Mouse (Mus musculus): ENCODE results near the gene Lcp1. TPM values are rescaled to one million over a fixed set of nuclear protein-coding genes. Genes with fewer than 3 reads are reported as not detected.
A peak's percentile ranks its signal among the peaks of the same experiment; 100 is the strongest.

Gene Lcp1
- polyA plus RNA-seq, 1 experiment from 2014 or later: 177 TPM

DNA sequence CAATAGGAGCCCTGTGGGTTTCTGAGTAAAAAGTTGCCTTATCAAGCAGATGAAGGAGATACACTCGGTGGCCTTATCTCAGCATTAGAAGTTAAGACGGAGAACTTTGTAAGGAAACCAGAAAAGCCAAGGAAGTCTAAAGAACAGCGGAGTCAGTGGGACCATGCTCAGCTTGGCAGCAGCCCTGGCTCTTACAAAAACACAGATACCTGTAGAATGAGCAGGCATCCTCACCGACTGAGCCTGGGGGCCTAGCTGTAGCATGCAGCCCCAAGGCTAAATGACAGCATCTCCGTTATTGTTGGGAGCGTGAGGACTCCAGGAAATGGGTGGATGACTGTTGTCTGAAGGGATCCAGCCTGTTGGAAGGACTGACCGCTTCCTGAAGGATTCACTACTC, 44.9 kb downstream of the Lcp1 start:
- no peak for DNase-seq (ENCODE audit: low spot score)

DNA sequence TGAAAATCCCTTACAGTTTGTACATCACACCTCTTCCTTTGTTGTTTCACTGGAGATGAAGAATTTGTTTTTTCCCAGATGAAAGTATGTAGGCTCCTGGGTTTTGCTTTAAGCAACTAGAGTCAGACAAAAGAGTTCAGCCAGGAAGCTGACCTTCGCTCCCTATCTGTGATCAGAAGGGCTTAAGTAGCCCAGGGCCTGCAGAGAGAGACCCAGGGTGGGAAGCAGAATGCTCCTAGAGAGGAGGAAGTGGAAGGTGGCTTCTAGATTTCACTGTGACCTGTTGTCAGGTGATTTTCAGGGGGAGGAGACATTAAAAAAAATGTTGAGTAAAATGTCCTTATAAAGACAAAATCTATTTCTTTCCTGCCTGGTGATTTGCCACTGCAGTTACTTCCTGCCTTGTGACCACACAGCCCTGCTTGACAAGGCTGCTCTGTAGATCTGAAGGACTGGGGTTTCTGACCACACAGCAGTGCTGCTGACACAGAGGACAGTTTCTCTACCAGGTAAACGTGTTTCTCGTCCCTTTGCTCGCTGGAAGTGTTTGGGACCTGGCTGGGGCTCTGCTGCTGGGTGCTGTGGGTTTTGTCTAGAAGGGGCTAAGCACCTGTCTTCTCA, 45.6 kb downstream of the Lcp1 start:
- peak; percentile 77 for DNase-seq (ENCODE audit: low spot score)

DNA sequence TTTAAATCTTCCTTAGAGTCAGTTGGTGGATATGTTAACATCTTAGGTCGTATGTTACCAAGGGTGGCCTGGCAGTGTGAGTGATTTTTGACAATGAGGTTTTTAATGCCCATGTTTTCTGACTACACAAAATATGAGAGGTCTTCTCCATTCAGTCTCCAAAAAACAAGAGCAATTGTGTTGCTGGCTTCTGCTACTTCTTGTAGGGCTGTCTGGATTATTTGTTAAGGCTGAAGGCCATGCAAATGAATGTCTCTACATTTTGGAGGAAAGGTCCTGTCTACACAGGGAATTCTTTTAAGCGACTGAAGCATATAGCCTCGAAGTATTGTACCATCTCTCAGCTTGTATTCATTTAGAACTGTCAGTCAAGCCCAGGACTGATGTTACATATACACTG, 46.5 kb downstream of the Lcp1 start:
- no peak for DNase-seq (ENCODE audit: low spot score)

GRCm38 (mm10) chr14:75178384-75178793, 47.5 kb downstream of the Lcp1 start:
- DNase-seq (ENCODE audit: low spot score): peak; percentile 89

GRCm38 (mm10) chr14:75178801-75179211, 47.9 kb downstream of the Lcp1 start:
- DNase-seq (ENCODE audit: low spot score): peak; percentile 72

DNA sequence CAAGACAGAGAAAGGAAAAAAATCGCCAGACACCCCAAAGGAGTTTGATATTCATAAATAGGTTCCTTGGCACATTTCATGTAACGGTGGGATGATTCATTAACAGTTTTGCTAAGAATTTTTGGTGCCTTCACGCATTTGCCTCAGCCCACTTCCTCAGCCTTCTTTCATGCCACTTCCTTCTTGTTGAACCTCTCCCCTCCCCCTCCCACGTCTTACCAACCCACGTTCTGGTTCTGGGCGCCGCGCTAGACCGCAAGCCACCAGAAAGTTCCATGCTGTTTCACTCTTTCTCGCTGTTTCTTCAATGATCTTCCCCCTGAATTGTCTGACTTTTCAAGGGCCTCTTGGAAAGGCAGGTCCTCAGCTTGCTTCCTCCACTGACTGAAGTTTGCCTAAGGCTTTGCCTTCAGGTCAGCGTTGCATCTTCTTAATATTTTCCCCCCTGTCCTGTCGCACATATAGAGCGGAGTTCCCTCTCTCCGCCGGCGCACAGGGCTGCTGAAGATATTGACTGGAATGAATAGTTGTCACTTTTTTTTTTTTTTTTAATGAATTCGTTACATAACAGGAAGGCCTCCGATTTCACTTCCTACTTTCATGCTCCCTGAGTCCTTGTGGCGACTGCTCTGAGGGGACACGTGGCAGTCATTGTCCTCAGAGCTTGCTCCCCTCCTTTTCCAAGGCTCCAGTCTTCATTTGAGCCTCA, 48.5 kb downstream of the Lcp1 start:
- peak; percentile 90 for DNase-seq (ENCODE audit: low spot score)

DNA sequence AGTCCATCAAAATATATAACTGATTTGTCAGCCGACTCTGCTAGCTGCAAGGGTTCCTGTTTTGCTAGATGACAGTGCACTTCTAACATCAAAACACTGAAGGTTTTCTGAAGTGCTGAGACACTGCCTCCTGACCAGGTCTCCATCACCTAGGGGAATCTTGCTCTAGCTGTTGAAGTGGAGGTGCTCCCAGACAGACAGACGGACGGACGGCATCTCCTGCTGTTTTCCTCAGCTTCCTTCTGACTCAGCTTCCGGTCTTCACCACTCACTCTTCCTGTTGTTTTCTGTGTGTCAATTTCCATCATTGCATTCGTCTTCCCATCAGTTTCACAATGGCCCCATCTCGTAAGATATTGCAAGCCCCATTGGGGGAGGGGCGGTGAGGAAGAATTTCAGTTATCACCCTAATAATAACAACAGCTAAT, 49.7 kb downstream of the Lcp1 start:
- DNase-seq (ENCODE audit: low spot score): peak; percentile 36

GRCm38 (mm10) chr14:75181062-75181935, 50.4 kb downstream of the Lcp1 start:
- no peak for DNase-seq (ENCODE audit: low spot score)

GRCm38 (mm10) chr14:75182378-75182777, 51.5 kb downstream of the Lcp1 start:
- DNase-seq (ENCODE audit: low spot score): no peak

DNA sequence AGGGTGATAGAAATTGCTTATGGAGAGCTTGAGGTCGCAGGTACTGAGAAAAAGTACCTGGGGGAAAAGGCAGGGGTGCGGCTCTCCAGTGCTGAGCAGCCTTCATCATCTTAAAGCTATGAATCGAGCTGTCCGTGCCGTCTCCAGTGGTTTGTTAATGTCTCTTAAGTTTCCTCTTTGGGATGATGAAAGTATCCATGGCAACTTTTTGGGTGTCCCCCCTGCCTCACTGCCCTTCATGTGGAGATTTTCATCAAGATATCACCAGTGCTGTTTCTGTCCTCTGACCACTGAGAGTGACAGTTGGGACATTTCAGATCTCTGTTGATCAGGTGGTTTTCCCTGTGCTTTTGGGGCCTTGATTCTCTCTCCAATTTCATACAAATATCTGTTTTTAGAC, 51.9 kb downstream of the Lcp1 start:
- no peak for DNase-seq (ENCODE audit: low spot score)

DNA sequence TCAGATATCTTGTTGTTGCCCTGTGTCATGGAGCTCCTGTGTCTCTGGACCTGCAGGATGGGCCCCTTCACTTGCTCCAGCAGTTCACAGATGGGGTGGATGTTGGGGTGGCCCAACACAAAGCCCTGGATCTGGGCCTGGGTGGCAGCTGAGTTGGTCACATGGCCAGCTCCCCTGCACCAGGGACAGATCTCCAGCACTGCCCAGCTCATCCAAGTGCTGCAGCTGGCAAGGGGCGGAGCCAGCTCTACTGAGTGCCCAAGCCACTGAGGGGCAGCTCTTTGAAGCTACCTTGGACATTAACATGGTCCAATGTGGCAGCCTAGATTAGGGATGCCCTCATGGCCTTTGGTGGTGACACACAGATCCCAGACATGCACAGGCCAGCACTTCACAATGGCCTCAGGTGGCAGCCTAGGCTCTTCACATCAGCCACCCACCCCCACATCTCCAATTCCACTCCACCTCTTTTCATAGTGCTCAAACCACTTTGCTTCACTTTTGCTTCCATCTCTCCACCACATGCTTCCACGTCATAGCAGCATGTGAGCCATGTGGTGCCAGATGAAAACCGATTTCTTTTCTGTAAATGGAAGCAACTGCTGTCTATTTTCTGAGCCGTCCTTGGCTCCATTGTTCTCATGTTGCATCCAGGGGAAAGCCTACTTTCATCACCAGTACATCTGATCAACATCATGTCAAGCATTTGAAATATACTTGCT, 53.3 kb downstream of the Lcp1 start:
- DNase-seq (ENCODE audit: low spot score): no peak

- no peak for DNase-seq (ENCODE audit: low spot score)
Observed at GRCm38 (mm10) chr14:75185796-75186594, 55.1 kb downstream of the Lcp1 start.

- no peak for DNase-seq (ENCODE audit: low spot score)
Observed at GRCm38 (mm10) chr14:75186858-75187415, 56.0 kb downstream of the Lcp1 start.

GRCm38 (mm10) chr14:75188521-75188920, 57.6 kb downstream of the Lcp1 start:
- DNase-seq (ENCODE audit: low spot score): no peak

DNA sequence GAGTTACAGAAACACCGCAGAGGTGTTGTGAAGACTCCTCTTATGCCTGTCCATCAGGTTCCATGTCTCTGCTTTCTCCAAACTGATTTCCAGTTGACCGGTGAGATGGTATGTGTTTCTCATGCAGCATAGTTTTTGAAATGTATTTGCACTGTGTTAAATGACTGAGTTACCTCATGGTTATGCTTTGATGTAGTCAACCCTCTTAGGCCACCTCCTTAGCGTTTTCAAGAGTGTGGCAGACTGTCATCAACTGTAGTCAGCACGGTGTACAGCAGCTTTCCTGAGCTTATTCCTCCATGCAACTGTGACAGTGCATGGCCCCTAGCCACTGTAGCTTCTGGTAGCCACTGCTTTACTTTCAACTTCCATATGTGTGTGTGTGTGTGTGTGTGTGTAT, 58.1 kb downstream of the Lcp1 start:
- DNase-seq (ENCODE audit: low spot score): no peak

GRCm38 (mm10) chr14:75190683-75191082, 59.8 kb downstream of the Lcp1 start:
- no peak for DNase-seq (ENCODE audit: low spot score)

- DNase-seq (ENCODE audit: low spot score): no peak
Observed at GRCm38 (mm10) chr14:75192427-75192826, 61.5 kb downstream of the Lcp1 start.

DNA sequence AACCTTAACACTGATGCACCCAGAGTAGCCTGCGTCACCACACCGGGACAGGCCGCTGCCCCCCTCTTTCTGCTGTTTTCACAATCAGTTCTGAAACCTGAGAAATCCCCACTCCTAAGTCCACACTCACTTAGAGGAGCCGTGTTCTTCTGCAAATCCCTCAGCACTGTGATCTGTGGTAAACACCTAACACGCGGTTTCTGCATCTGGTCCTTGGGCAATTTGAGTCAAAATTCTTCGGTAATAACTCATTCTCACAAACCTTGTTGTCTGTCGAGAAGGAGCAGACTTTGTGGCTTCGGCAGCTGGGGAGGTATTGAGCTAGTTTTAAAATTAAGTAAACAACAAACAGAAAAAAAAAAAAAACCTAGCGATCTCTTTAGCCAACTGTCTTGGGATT, 62.0 kb downstream of the Lcp1 start:
- no peak for DNase-seq (ENCODE audit: low spot score)

- no peak for DNase-seq (ENCODE audit: low spot score)
Observed at GRCm38 (mm10) chr14:75195530-75195929, 64.6 kb downstream of the Lcp1 start.

DNA sequence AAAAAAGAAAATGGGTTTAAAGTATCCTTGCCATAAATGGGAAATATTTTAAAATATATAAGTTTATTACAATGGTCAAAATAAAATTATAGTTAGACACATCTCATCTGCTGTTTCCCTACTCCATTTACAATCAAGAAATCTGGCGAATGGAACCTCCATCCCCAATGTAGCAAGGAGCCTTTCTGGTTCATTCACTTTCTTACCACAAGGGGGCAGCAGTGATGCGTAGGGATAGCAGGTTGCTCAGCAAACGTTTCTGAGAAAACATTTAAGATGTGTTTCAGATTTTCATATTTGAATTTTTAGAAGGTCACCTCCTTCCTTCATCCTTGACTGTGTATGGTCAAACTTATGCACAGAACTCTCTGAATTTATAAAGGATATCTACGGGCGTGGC, 66.1 kb downstream of the Lcp1 start:
- peak; percentile 79 for DNase-seq (ENCODE audit: low spot score)
